Mouse (Mus musculus) c-Kit-positive CD71-positive TER-119-positive erythroid progenitor cells, embryonic 14.5 days (primary cell): ENCODE results near the gene Pdf.
A peak's percentile ranks its signal among the peaks of the same experiment; 100 is the strongest.
"Not testable (repeated sequence)": the region's sequence is repeated elsewhere in the genome, so short reads cannot be mapped to it uniquely, and the experiment has no call there.

Source experiments
- DNase-seq: peaks from one replicate; pipeline ENCODE4 v3.0.0-alpha.2; 2013; ENCODE audit warnings: low spot score

The Pdf gene

DNA sequence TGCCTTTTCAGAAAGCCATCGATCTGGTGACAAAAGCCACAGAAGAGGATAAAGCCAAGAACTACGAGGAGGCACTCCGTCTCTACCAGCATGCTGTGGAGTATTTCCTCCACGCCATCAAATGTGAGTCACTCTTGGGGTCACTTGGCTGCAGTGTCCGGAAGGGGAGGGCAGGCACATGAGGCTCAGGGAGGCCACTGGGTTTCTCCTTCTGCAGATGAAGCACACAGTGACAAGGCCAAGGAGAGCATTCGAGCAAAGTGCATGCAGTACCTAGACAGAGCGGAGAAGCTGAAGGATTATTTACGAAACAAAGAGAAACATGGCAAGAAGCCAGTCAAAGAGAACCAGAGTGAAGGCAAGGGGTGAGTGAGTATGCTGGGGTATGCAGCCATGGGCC, 11.8 kb downstream of the Pdf start:
- no peak for DNase-seq

DNA sequence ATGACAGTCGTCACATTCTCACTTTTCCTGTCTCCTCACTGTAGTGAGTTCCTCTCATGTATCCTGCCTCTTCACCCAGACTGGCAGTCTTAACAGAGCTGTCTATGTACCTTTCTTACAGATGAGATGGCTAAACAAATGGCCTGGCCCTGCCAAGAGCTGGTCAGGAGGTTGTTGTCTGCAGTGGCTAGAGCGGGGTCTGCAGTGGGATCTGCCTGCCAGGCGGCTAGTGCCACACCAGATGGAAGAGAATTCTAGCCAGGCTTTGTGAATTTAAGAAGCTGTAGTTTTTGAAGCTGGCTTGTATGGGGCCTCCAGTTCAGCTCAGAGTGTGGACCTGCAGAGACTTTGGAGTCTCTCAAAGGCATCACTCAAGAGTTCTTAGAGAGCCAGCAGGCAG, 12.8 kb downstream of the Pdf start:
- no peak for DNase-seq

DNA sequence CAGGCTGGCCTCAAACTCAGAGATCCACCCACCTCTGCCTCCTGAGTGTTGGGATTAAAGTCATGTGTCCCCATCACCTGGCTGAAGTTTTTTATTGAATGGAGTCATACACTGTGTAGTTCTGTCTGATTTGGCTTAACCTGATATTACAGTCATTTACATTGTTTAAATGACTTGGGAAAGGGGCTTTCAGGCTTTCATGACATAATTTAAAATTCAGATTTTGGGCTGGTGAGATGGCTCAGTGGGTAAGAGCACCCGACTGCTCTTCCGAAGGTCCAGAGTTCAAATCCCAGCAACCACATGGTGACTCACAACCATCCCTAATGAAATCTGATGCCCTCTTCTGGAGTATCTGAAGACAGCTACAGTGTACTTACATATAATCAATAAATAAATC, 14.8 kb downstream of the Pdf start:
- not testable (repeated sequence) for DNase-seq

DNA sequence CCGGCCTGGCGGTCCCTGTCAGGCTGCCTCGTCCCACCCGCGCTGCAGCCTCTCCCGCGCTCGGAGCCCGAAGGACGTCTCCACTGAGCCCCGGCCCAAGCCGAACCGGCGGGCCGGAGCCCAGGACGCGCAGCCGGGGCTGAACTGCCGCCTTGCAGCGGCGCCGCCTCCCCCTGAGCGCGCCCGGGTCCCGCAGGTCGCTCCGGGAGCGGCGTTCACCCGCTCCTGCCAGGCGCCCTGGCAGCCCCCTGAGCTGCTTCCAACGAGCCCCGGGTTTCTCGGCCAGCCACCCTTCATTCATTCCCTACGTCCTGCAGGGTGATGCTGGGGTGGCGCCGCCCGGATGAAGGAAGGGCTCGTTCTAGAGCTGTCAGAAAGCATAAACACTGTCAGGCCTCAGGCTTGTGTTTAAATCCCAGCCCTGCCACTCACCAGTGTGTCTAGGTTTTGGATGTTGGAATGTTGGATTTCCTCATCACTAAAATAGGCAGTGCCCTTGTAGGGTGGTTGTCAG, 16.8 kb downstream of the Pdf start:
- no peak for DNase-seq

DNA sequence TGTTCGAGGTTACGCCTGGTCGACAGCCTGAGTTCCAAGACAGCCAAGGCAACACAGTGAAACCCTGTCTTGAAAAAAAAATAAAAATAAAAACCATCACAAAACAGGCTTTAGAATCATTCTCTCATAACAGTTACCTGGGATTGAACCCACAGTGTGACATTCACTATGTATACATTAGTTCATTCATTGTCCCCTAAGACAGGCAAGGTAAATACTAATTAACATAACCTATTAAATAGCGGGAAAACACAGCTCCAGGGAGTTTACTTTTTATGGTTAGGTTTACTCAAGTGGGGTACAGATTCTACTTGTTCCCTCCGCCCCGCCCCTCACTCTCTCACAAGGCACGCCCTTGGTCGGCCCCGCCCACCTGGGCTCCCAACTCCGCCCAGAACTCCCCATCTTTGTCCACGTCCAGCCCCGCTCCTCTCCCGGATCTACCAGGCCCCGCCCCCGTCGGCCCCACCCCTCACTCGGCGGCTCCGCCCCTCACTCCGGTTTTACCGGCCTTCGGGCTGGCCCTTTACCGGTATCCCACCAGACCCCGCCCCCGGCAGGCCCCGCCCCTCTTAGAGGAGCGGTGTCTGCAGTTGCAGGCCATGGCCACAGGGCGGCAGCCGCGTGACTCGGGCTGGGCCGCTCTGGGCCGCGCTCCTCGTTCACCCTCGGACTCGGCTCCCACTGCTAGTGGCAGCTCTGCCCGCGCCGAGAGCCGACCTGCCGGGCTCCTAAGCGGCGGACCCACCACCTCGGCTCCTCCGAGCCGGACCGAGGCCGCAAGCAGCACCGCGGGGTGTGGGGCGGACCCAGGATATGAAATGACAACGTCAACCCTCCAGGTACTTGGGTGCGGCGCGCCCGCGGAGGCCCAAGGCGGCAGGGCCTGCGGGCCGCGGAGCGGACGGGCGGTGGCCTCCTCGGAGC, 17.5 kb downstream of the Pdf start, which contains the start of gene Vps4a:
Gene Vps4a, plus strand, starts transcription at position 573 of the 927 bp plus-strand sequence.
- DNase-seq = peak; percentile 93

DNA sequence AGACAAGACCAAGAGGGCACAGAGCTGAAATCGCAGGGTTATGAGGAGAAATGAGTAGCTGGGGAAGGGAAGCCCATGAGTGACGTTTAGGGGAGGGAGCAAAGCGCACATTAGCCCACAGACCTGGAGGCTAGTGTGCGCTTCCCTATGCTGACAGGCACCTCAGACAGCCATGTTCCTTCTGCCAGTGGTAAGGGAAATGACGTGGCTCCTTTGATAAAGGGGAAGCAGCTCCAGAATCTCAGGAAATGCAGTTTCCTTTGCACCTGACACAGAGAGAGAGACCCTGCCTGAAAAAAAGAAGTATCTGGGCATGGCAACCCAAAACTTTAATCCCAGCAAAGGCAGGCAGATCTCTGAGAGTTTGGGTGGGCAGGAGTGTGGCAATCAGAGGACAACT, 18.4 kb downstream of the Pdf start:
- DNase-seq = no peak

DNA sequence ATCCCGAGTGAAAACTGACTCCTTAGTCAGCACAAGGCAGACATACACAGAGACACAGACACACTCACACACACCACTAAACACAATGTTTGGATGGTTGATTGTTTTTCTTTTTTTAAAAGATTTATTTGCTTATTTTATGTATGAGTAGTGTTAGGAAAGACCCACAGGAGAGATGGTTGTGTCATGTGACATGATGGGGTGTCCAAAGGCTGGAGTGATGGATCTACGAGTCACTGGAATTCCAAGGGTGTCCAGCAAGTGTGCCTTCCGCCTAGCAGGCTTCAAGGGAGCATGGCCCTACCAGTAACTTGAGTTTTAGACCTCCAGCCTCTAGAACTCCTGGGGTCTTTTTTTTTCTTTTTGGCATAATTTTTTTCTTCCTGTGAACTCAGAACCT, 19.1 kb downstream of the Pdf start:
- no peak for DNase-seq

DNA sequence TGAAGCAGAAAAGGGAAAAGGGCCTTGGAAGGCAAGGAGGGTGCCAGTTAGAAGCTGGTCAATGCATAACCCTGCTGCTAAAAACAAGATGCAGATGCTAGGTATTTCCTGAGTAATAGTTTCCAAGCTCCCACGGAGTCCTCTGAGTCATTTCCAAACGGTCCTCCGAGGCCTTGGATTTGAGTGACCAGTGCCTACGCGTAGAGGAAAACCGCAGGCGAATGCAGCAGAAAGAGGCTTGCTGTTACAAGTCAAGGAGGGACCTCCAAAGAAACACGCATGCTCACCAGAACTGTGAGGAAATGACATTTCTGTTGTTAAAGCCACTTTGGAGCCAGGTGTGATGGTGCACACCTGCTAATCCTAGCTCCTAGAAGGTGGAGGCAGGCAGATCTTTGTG, 24.9 kb downstream of the Pdf start:
- no peak for DNase-seq

DNA sequence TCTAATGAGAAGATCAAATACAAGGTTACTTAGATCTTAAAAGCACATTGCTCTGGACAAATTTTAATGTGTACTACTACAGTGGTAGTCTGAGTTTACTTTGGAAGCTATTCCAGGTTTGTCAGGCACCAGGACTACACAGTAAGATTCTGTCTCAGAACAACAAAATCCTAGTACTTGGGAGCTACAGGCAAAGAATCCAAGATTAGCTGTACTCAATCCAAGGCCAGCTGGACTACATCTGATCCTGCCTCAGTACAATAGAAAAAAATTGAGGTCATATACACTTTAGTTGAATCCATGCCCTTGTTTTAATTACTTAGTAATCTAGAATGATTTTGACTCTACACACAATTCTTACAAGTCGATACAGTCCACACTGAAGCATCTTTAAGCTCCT, 33.5 kb downstream of the Pdf start:
- no peak for DNase-seq

DNA sequence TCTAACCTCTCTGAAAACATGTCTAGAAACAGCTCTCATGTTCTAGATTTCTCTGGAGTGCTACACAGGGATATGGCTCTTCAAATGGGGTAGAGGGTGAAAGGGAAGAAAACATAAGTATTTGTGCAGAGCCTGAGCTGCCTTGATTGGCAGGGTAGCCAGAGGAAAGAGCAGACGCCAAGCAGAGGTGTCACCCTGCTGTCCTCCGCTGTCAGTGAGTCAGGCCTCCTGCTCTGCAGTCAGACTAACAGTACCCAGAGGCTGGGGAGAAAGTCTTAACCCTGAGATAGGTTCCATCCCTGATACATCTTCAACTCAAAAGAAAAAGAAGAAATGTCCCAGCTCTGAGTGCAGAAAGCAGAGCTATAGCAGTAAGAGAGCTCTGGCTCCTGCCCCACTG, 35.7 kb downstream of the Pdf start:
- no peak for DNase-seq

DNA sequence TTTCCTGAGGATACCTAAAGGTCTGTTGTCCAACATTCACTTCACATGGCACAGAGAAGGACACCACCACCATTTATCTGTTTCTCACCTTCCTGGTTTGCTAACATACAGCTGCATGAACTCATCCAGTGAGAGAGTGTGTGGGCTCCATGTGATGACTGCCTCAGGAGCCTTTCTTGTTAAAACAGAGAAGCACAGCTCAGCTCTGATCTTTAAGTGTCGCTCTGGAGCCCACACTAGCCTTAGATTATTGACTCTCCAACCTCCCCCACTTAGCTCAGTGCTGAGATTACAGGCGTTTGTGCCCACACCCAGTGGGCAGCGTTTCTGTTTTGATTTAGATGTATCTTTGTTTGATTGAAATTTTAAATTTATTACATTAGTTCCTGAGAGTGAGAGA, 40.6 kb downstream of the Pdf start:
- DNase-seq = no peak

DNA sequence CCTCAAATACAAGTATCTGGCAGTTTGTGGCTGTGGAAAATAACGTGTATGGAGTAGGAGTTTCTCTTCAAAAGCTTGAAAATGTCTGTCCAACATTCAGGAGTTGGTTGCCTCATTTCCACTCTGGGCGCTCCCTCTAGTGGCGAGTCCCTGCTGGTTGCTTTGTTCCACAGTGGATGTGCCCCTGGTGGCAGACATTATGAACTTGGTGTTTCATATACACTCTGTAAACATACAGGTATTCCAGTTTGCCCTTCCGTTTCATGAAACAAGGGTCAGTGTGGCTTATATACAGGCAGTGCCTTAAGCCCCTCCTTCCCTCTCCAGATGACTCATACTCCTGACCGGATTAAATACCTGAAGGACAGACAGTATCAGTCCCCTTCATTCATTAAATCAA, 45.9 kb downstream of the Pdf start:
- DNase-seq = peak; percentile 66

DNA sequence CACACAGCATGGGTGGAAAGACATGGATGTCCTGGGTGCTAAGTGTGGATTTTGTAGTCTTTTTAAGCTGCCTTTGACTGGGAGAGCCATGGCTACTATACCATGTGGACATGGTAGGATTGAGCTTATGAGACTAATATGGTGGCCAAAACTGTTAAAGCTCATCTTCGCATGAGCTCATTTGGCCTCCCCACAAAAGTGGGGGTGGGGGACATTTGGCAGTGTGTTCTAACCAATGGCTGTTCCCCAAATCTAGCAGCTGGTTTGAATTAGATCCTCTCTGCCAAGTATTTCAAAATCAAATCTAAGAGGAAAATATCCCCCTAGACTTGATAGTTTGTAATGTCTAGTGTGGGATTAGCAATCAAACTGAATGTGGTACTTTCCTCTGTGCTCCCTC, 49.3 kb downstream of the Pdf start:
- DNase-seq = no peak

DNA sequence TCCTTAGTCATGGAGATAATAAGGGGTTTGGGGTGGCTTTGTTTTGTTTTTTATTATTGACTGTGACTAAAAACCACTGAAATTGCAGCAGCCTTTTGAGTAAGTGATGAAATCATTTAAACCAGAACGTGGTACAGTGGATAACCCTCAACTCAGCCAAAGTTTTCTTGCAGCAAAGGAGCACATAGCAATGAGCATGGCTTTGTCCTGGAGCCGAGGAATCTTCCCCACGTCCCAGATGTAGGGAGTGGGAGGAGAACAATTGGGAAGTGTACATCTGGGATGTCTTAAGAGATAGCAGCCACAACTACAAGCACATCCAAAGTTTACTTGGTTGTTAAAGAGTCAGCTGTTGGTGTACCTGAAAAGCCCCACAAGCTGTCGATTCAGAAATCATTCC, 51.0 kb downstream of the Pdf start:
- no peak for DNase-seq

DNA sequence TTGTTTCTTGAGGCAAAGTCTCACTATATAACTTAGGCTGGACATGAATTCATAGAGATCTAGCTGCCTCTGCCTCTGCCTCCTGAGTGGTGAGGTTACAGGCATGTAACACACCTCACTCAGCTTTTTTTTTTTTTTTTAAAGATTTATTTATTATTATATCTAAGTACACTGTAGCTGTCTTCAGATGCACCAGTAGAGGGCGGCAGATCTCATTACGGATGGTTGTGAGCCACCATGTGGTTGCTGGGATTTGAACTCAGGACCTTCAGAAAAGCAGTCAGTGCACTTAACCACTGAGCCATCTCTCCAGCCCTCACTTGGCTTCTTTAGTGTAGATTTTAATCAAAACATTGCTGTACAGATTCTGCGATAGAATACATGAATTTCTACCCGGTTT, 52.1 kb downstream of the Pdf start:
- not testable (repeated sequence) for DNase-seq
